Mouse (Mus musculus): ENCODE measurements around the gene Aspg.

The Aspg gene

DNA sequence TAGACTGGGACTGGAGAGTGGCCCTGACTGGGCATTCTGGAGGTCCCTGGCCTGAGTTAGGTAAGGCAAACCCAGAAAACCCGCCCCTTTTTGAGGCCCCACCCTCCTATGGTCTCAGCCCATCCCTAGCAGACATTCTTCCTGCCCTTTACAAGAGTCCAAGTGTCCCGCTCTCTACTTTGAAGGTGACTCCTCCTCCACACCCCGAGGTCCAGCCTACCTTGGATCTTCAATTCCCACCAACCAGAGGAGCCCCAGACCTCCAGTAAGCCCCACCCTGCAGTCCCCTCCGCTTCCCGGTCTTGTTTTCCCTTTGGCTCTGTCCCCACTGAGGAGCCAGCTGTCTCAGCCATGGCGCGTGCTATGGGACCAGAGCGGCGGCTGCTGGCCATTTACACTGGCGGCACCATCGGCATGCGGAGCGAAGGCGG, at the start of gene Aspg:
Aspg (plus strand) TSS at position 139 of the 431 bp plus-strand sequence.
- in situ Hi-C loops (cut with MboI, MseI) = no loop called here

DNA sequence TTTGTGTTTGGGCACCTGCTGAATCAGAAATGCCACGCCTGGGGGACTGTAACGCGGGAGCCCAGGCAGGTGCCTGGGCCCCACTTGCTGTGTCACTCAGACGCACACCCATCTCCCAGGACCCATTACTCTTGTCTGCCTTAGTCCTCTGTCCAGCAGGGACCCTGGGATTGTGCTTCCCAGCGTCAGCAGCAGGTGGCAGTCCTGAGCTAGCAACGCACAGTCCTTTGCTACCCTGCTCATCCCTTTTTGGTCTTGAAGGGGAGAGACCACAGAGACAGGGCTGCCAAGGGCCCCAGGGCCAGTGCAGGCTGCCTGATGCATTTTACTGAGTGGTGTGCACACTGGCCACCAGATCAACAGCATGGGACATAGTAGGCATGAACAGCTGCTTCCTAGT, 28.8 kb upstream of the Aspg start:
- in situ Hi-C loops (cut with MboI, MseI) = no loop called here

DNA sequence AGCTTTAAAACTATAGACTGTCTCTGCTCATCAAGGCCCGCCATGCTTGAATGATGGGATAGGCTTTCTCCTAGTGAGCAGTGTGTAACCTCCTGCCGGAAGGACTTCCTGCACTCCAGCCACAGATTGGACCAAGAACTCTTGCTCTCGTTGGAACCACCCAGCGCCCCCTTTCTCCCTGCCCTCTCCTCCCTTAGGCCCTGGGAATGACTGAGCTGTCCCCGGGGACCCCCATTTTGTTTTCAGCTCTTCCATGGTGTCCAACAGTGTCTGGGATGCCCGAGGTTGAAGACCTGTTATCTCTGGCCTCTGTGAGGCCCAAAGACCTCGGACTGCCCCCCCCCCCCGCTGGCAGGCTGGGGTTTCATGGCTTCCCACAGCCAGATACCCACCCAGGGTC, 26.6 kb upstream of the Aspg start:
- in situ Hi-C loops (cut with MboI, MseI) = no loop called here

DNA sequence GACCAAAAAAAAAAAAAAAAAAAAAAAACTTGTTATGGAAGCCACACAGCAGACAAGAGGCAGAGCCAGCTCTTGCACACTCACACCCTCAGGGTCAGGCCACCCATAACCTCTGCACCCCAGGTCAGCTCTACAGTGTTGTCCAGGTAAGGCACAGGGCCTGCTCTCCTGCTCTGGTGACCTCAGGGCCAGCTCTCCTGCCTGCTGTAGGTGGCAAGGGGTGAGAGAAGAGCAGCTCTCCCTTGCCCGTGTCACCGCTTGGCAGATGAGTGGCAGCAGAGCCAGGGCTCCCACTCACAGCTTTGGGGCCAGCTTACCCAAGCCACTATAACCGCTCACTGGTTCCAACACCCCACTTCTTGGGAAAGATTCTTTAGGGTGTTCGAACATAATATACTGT, 25.6 kb upstream of the Aspg start:
- in situ Hi-C loops (cut with MboI, MseI) = no loop called here

DNA sequence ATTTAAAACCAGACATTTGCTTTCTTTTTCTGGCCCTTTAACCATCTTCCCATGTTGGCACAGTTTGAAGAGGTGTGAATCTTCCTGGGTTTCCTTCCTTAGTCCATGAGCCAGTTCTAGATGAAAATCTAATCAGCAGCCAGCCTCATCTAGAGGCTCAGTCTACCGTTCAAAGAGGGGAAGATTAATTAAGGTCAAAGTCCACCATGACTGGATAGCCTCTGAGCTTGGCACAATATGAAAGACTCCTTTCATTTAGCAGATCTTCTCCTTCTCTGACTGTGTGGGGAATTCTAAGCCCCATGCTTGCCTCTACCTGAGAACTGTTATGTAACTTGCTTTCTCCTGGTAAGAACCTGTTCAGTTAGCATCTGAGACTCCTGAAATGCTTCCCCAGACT, 24.2 kb upstream of the Aspg start:
- in situ Hi-C loops (cut with MboI, MseI) = no loop called here

DNA sequence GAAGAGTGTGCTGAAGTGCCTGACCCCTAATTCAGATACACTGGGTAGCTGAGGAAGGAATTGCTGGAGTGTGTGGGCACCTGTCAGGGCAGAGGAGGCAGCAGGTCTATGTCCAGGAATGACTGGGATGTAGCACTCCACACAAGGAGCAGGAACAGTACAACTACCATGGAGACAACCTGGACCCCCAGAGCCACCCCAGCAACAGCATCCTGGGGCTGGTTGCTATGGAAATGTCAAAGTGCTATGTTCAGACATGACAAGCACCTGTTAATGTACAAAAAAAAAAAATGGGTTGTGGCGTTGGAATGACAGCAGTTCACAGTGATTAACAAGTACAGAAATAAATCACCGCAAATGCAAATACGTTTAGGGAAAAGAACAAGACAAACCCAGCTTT, 20.2 kb upstream of the Aspg start:
- in situ Hi-C loops (cut with MboI, MseI) = loop anchor here (5.0 kb wide), 1 partner anchor 59 kb away; no protein-coding TSS in a partner anchor

DNA sequence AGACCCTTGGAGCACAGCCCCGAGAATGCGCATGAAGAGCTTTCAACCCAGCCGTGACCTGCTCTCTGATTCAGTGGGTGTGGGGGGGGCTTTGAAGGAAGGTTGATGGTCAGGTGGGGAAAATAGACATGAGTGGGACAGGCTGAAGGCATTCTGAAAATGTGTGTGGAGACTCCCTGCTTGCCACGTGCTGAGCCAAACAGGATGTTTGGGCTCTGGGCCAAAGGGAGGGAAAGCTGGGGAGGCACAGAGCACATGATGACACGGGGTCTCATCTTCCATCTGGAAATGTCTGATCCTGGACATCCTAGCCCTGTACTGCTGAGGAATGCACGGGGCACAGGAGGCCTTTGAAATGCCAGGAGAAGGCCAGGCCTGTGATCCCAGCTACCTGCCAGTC, 19.8 kb upstream of the Aspg start:
- in situ Hi-C loops (cut with MboI, MseI) = loop anchor here (5.0 kb wide), 1 partner anchor 59 kb away; no protein-coding TSS in a partner anchor

DNA sequence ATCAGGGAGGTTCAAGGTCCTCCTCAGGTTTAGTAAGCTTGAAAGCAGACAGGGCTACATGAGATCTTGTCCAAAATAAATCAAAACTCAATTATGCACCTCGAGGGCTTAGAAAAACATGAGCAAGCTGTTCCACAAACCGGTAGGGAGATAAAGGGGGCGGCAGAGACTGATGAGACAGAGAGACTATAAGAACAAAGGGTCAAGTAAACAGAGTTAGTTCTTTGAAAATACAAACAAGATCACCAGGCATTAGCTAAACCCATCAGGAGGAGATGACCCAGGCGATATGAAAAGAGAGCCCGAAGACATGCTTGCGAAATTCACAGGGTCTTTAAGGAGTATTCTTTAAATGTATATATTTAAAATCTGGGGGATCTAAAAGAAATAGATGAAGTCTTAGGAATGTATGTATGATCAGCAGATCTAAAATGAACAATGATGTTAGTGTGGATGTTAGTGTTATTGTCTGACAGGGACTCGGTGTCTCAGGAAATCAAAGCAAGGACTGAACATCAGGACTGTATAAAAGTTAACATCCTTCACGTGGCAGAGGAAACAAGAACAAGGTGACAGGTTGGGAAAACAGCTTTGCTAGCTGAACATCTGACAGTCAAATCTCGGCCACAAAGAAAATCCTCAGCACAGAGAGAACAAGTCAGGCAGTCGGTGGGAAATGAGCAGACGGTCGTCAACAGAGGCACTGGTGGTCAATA, 17.7 kb upstream of the Aspg start:
- in situ Hi-C loops (cut with MboI, MseI) = loop anchor here (5.0 kb wide), 1 partner anchor 61 kb away; no protein-coding TSS in a partner anchor

DNA sequence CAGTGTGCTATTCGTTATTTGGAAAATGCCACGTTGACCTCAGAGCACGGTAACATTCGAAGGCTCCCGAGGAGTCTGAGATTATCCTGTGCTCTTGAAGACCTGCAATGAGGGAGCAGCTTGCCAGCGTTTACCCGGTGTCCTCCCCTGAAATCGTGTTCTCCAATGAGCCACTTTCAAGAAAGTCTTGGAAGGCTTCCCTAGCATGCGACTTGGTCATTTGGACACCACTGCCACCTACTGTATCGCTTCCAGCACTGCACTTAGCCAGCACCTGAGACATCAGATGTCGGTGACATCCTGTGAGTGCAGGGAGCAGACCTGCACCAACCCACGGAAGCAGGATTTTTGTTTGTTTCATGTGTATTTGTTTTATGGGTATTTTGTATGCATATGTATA, 15.4 kb upstream of the Aspg start:
- in situ Hi-C loops (cut with MboI, MseI) = no loop called here

DNA sequence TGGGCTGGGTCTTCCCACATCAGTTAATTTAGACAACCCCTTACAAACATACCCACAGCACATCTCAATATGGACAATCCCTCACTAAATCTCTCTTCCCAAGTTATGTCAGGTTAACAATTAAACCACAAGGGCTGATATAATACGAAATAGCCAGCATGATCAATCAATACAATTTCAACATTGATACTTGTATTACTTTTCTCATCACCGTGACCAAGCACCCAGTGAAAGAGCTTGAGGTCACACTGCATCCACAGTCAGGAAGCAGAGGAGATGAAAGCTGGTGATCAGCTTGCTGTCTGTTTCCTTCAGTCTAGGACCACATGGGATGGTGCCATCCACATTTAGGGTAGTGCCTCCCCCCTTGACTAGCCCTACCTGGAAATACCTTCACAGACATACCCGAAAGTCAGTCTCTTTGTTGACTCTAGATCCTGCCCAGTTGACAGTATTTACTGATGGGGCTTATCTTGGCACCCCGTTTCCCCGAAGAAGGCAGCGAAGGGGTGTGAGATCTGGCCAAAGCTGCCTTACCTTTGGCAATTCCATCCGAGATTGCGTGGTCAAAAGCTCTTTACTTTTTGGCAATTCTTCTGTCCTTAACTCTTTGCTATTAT, 12.1 kb upstream of the Aspg start:
- in situ Hi-C loops (cut with MboI, MseI) = no loop called here

DNA sequence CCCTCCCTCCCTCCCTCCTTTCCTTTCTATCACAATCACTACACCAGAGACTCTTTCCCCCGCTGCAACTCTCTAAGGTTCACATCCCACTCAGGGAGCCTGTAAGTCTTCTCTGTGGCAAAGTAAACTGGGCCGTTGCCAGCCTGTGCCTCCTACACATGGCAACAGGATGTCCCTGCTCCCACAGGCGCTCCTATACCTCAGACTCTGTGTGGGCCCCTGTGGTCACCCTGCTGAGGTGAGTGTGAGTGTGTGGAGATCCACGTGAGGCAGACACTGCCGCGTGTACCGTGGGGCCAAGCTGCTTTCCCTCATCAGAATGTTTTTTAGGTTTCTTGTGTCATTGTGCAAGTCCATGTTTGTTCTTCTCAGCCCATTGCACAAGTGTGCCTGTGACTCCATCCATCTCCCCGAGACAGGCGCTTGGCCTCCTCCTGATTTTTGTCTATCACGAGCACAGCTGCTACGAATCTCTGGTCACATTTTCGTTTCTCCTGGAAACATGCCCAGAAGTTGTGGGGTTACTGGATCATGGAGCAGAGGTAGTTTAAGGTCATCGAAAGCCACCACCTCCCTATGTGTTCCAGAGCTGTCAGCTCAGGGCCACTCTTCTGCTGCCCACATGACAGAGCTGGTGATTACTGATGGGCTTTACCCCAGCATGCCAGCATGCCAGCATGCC, 10.3 kb upstream of the Aspg start:
- in situ Hi-C loops (cut with MboI, MseI) = no loop called here

DNA sequence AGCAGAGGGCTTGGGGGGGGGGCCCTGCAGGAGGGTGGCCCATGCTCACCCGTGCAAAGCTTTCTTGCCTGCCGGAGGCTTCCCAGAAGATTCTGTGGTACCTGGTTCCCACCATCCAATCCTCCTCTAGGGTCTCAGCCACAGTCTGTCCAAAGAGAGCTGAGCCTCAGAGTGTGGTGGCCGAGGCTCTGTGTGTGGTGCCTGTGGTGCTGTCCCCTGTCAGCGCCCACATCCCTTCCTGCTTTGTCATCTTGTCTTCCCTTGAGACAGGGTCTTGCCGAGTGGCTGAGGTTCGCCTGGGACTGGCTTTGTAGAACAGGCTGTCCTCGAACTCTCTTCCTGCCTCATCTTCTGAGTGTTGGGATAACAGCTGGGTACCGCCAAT, 9.8 kb upstream of the Aspg start:
- in situ Hi-C loops (cut with MboI, MseI) = no loop called here

DNA sequence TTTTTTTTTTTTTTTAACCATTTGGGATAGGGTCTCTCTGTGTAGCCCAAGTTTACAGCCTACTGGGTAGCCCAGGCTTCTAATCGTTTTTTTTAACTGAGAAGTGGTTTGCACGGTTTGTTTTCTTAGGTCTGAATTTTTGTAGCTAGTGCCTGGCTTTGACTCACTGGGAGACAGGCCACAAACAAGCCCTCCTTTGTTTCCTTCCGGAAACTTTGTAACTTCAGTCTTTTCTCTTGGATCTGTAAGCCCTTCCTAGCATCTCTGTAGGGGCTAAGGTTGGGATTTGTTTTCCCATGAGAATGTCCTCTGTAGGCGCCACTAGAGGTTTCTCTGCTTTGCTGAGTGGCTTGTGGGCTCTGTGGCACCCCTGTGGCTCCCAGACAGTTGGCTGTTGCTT, 6.4 kb upstream of the Aspg start:
- in situ Hi-C loops (cut with MboI, MseI) = no loop called here

DNA sequence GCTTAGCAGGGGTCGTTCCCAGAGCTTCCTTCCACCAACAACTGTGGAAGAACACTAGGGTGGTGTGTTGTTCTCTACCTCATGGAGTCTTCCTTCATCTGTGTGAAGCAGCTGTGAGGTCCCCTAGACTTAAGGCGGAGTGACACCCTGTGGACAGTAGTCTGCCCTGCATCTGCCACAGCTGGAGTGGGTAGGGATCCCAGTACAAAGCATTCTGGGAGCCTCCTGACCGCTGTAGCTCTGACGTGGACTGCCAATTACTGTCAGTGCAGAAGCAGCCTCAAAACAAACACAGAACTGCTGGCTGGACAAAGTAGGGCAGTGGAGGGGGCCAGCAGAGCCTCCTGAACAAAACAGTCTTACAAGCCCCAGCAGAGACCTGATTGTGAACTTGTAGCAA, 5.4 kb upstream of the Aspg start:
- in situ Hi-C loops (cut with MboI, MseI) = no loop called here

DNA sequence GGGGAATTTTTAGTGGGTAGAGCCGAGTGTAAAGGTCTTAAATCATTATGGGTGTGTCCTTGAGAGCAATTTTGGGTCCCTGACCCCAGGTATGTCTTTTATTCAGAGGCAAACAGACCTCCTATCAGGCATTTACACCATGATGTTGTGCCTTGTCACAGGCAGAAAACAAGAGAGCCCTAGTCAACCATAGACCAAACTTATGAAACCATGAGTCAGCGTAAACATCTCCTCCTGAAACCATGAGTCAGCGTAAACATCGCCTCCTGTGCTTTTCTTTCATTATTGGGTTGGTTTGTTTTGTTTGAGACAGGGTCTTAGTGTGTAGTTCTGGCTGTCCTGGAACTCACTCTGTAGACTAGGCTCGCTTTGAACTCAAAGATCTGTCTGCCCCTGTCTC, 3.3 kb upstream of the Aspg start:
- in situ Hi-C loops (cut with MboI, MseI) = no loop called here

DNA sequence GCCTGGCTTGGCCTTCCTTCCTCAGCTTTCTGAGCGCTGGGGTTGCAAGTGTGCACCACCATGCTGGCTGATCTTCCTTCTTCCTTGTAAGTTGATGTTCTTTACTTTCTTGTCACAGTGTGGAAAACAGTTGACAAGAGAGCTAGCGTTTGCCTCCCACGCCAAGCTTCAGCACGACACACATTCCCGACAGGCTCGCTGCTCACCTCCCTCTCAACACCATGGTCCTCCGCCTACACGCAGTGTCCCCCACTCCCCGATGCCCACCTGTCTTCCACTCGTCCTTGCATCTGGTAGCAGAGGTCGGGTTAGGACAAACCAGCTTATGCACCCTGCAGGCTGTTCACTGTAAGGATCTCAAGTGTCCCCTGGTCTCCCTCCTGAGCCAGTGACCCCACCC, 1.6 kb upstream of the Aspg start:
- in situ Hi-C loops (cut with MboI, MseI) = no loop called here

DNA sequence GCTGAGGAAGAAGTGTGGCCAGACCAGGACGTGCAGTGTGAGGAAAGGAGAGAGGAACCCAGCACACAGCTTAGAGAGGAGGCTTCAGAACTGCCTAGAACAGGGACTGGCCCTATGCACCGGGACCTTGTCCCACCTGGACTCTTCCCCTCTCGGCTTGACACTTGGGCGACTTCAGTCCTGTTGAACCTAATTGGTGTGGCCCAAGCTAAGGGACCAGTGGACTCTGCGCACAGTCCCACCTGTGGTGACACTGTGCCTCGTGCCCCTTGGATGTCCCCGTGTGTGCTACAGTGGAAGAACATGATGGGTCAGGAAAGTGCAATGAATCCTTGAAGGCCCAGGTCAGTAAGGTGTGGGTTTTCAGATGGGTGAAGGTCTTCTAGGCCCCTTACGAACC, 1.2 kb downstream of the Aspg start:
- in situ Hi-C loops (cut with MboI, MseI) = no loop called here

DNA sequence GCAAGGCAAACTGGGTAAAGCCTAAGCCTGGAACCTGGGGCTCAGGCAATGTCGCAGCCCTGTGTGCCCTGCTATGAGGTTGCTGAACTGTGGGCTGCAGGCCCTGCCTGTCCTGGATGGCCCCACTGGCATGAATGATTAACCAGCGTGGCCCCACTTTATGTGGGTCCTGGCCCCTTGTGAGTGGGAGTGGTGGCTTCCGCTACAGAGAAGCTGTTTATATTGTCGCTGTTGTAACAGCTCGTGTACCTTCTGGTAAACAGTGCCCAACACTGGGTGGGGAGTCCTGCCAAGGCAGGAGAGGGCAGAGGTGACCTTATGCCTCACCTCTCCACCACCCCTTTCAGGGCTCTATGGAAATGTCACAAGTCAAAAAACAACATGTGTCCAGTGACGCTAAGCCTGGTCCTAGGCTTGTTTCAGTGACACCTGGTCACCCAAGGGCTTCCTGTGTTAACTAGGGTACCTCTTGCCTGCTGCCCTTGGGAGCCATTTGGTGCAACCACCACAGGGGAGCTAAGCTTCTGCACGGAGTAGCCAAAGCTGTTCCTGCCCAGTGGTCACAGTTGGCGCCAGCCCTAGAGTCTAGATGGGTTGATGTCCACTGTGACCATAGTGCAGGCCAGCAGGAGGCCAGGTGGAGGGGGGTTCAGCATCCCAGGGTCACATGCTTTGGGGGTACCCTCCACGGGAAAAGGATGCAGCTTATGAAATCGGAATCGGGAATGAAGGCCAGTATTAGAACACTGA, 2.4 kb downstream of the Aspg start:
- in situ Hi-C loops (cut with MboI, MseI) = no loop called here

DNA sequence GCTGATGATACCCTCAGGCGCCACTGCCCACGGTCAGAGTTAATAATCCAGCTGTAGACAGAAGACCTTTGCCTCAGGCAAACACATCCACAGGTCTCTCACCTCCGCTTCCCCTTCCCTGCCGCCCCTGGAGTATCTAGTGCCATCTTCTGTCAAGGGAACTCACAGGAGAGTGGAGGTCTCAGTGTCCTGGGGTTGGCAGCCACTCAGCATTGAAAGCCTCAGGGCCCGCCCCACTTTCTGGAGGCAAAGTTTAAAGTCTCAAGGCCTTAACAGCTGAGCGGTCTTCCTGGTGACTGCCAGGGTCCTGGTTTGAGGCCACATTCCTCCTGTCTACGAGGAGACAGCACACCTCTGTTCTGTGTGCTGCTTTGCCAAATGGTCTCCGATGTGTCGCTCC, 3.2 kb downstream of the Aspg start:
- in situ Hi-C loops (cut with MboI, MseI) = no loop called here

DNA sequence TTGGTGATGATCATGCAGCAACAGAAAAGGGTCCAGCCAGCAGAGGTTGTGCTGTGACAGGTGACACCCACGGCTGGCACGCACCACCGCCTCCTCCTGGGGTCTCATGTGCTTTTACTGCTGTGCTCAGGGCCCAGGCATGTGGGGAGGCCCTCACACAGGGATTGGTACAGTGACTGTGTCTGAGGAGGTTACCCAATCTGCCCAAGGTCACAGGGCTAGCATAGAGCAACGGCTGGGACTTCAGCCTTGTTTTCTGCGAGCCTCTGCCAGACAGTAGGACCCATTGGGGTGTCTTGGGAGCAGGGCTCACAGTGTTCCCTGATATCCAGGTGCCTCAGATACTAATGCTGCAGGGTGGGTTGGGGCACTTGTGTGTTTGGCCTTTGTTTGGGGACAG, 4.8 kb downstream of the Aspg start:
- in situ Hi-C loops (cut with MboI, MseI) = no loop called here

DNA sequence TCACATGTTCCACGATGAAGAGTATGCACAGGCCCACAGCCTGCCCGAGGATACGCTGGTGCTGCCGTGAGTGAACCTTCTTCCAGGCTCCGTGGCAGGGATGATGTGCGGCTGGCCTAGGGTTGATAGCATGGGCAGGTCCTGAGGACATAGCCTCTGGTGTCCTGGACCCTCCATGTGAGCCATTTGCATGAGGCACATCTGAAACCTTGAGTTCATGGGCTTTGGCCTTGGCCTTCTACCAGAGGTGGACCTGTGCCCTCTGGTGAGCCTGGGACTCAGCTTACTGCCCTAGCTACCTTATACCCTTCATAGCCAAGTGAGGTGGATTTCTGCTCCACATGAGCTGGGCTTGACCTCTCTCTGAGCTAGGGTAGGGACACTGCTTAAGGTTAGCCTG, 5.8 kb downstream of the Aspg start:
- in situ Hi-C loops (cut with MboI, MseI) = no loop called here

DNA sequence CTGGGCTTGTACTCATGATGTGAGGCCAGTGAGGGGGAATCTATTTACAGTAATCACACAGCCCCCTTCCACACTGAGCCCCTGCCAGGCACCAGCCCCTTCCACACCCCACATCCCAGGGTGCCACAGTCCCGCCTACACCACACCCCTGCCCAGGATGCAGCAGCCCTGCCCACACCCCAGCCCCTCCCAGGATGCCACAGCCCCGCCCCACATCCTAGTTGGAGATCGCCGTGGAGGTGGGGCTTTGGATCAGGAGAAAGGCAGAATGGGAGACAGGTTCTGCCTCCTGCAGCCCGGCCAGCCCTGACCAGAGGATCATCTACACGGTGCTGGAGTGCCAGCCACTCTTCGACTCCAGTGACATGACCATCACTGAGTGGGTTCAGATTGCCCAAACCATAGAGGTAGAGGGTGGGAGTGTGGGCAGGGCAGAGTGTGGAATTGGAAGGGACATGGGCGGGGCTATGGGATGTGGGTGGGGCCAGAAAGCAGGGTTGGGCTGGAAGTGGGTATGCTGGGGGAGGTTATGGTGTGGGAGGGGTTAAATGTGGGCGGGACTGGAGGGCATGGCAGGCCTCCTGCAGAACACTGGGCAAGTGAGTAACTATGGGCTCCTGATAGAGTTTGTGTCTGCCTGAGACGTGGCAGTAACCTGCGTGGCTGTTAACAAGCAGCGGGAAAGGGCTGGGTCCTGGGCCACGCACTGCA, 6.4 kb downstream of the Aspg start:
- in situ Hi-C loops (cut with MboI, MseI) = no loop called here
